Mouse (Mus musculus): Measurements from ENCODE around the gene Gm20831.
"Not testable (repeated sequence)": the region's sequence is repeated elsewhere in the genome, so short reads cannot be mapped to it uniquely, and the experiment has no call there.

Gene Gm20831

GRCm38 (mm10) chrY:17874441-17874840, at the start of gene Gm20831, which contains the start of gene Gm20772:
Gene Gm20831, plus strand, starts transcription at chrY:17874741.
Gene Gm20772, plus strand, starts transcription at chrY:17874741.
- DNase-seq, result not testable (repeated sequence)

GRCm38 (mm10) chrY:17846166-17846565, 28.4 kb upstream of the Gm20831 start, which contains the start of gene Gm21904:
Gene Gm21904, minus strand, starts transcription at chrY:17846266.
- not testable (repeated sequence) for DNase-seq

- not testable (repeated sequence) for DNase-seq
Measured at GRCm38 (mm10) chrY:17937230-17937629, 62.7 kb downstream of the Gm20831 start, which contains the start of gene Srsy. Gene Srsy, minus strand, starts transcription at chrY:17937330.

All from heart, adult 11 months (tissue).